Mouse (Mus musculus) neural tube, embryonic 10.5 days (tissue): ENCODE measurements at regions not wholly inside any gene's neighbourhood (a gene's known extent, or its start where the extent isn't known, plus 50 kb on each side); places are given as distances from the start of the nearest gene placed in this dataset.

ENCODE experiments used
- DNase-seq: peaks from one replicate; pipeline ENCODE4 v3.0.0-alpha.2; 2017; ENCODE audit warnings: low spot score; ENCODE audit errors: extremely low spot score

GRCm38 (mm10) chr11:22690829-22691228 lies 169.9 kb downstream of the B3gnt2 start:
- DNase-seq = no peak

DNA sequence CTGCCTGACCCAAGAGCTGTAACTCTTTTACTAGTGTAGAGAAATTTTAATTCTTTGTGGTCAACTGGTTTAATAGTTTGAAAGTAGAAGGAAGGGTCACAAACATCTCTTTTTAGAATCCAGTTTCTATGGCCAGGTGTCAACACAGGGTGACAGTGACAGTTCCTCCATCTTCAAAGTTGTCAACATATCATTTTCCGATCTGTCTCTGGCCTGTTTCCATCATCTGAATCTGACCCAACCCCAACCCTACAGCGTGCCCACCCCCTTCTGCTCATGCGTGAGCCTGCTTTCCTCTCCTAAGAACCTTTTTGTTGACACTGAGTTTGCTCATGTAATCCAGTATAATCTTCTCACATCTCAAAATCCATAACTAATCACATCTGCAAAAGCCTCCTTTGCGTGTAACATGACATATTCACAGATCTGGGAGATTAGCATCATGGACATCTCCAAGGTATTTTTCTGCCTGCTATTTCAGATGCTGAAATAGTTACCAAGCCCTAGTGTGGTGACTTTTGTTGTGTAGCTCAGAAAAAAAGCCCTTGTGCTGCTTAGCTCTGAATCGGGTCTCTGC lies 168.4 kb downstream of the B3gnt2 start:
- DNase-seq = no peak

DNA sequence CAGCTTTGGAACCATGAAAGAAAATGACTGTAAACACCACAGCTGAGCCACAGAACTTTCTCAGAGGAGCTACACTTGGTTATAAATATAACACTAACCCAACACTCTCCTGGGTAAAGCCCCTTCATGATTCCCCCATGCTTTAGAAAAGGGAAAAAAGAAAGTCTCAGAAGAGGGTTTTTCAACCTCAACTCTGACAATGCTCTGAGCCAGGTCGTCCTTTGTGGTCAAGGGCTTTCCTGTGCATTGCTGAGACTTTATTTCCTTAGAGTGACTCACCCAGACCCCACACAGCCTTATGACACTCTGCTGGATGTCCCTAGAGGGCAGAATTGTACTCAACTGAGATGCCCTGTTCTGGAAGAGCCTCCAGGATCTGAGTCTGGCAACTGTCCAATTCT lies 167.8 kb downstream of the B3gnt2 start:
- DNase-seq = no peak

- DNase-seq = no peak
Observed at GRCm38 (mm10) chr11:22693376-22693775, 167.4 kb downstream of the B3gnt2 start.

DNA sequence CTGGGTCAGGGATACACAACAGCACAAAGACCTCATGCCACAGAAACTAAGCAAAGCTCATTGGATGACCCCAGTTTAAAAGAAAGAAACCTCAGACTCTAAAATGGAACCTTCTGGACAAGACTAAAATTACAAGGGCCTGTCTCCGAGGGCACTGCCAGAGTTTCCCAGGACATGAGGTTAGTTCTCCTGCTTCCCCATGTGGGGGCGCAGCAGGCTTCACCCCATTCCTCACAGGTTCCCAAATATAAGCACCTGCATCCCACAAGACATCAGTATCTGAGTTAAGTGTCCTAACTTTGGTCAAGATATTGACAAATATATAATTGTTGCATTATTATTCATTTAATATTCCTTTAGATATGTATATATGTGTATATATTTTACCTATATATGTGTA lies 166.8 kb downstream of the B3gnt2 start:
- DNase-seq = no peak

- DNase-seq = no peak
Observed at GRCm38 (mm10) chr11:22694829-22695228, 165.9 kb downstream of the B3gnt2 start.

DNA sequence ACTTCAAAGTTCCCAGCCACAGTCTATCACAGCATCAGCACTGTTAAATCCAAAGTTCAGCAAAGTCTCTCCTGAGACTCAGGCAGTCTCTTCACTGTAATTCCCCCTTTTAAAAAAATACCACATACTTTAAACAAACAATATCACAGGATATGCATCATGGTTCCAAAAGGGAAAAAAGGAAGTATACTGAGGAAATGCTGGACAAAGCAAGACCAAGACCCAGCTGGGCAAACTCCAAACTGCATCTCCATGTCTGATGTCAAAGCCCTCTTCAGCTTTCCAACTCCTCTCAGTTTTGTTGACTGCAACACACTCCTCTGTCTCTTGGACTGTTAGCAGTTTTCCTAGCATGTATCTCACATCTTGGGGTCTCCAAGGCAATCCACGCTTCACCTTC lies 165.5 kb downstream of the B3gnt2 start:
- DNase-seq = no peak

DNA sequence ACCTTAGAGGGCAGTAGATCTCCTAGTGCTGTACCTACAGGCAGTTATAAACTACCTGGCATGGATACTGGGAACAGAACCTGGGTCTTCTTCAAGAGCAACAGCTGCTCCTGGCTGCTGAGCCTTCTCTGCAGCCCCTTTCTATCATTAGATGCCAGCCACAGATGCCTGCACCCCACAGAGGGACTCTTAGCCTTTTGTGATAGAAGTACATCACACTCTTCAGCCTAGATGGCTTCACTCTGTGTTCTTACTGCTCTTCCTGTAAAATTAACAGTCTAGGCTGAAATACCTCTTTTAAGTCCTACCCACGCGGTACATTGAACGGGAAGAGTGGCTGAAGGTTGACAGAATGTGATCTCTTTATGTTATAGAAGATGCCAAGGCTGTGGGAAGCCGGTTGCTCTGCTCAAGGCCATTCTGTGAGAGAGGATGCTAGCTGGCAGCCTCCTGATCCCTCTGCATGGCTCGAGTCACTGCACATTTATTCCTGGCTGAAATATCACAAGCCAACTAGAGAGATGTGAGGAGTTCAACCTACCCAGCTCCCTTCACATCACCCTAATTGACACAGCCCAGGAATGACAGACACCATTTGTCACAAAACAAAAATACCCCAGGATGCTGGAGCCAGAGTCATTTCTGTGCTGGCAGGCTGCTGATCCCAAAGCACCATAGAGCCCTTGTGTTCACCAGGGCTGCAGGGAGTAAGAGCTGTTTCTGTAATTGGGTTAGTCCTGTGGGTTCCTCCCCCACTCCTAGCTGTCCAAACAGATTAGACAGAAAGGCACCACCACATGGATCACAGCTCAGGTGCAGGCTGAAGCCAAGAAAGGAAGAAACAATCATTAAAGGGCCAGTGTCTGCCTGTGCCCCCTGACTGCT lies 162.5 kb downstream of the B3gnt2 start:
- no peak for DNase-seq

DNA sequence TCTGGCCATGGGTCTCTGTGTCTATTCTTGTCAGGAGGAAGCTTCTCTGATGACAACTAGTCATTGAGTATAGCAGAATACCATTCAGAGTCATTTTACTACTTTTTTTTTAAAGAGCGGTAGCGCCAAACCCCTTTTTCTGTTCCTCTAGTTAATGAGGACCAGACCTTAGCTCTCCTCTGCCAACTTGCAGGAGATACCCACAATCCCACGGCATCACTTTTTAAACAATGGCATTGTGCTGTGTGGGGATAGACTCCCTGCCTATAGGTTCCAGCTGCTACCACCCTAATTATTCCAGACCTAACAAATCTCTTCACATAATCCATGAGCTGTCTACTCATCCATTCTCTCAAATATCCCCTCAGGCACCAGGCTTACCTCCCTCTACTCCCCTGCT lies 154.7 kb downstream of the B3gnt2 start:
- no peak for DNase-seq
